Mouse (Mus musculus) layer of hippocampus, postnatal 10 days (tissue): Measurements from ENCODE around the gene Peli1. TPM values are rescaled to one million over a fixed set of nuclear protein-coding genes. Genes with fewer than 3 reads are reported as not detected.
"Not testable (repeated sequence)": the region's sequence is repeated elsewhere in the genome, so short reads cannot be mapped to it uniquely, and the experiment has no call there.

Experiments
- DNase-seq, 2 experiments: peaks; one replicate each; pipeline ENCODE4 v3.0.0; 2021; ENCODE audit warnings: low spot score in 2 of 2
- total RNA-seq, 2 experiments: library from RNA; stranded (reverse); gene quantifications; 2 replicates each; pipeline ENCODE4 v1.2.3; 2021

Peli1 gene
- total RNA-seq, 2 experiments from 2014 or later: 49.9 to 50.3 TPM

- DNase-seq: not testable (repeated sequence)
Measured at GRCm38 (mm10) chr11:21179873-21180272, 88.8 kb downstream of the Peli1 start.

- no peak for DNase-seq
Measured at GRCm38 (mm10) chr11:21180650-21181049, 89.6 kb downstream of the Peli1 start.

- DNase-seq: no peak
Measured at GRCm38 (mm10) chr11:21181616-21182015, 90.5 kb downstream of the Peli1 start.

- no peak for DNase-seq
Measured at GRCm38 (mm10) chr11:21182709-21183108, 91.6 kb downstream of the Peli1 start.

- DNase-seq: not testable (repeated sequence)
Measured at GRCm38 (mm10) chr11:21191821-21192220, 100.7 kb downstream of the Peli1 start.

GRCm38 (mm10) chr11:21194851-21195250 is 103.8 kb downstream of the Peli1 start:
- DNase-seq: no peak

Other genes starting within 250 kb of the Peli1 start
- 10 to 100 TPM; 26.4 to 26.6 TPM for gene Vps54, start 148.0 kb downstream of the Peli1 start, total RNA-seq